Mouse (Mus musculus) G1E (cell line): ENCODE measurements around the gene Rbp1.

Source experiments
- CTCF ChIP-seq: IDR thresholded peaks from 2 replicates; pipeline ENCODE4 v1.5.1; 2012; ENCODE audit warnings: low read depth, low read length, inconsistent platforms, mixed read lengths
- GATA1 ChIP-seq: IDR thresholded peaks from 2 replicates; pipeline ENCODE4 v1.6.1; 2012; ENCODE audit warnings: borderline replicate concordance, low read length, inconsistent platforms, mixed read lengths
- GATA2 ChIP-seq: IDR thresholded peaks from 2 replicates; pipeline ENCODE4 v1.6.1; 2012; ENCODE audit warnings: low read depth, low read length, inconsistent platforms, borderline replicate concordance
- POLR2AphosphoS5 ChIP-seq: IDR thresholded peaks from 2 replicates; pipeline ENCODE4 v1.6.1; 2012; ENCODE audit warnings: low read depth, low read length, inconsistent platforms; ENCODE audit not compliant: insufficient replicate concordance
- TAL1 ChIP-seq: conservative IDR thresholded peaks from 2 replicates; pipeline ENCODE4 v1.6.1; 2012; ENCODE audit warnings: low read depth, low read length, inconsistent platforms, mixed read lengths

GRCm38 (mm10) chr9:98445359-98446149 lies 22.8 kb downstream of the Rbp1 start:
- TF ChIP-seq CTCF, result no peak
- TF ChIP-seq POLR2AphosphoS5, result no peak
- no peak for TF ChIP-seq TAL1
- TF ChIP-seq GATA1, result no peak
- no peak for TF ChIP-seq GATA2
